Mouse (Mus musculus) heart, embryonic 14.5 days (tissue): Measurements from ENCODE around the gene Oxt. TPM values are rescaled to one million over a fixed set of nuclear protein-coding genes. Genes with fewer than 3 reads are reported as not detected.

Experiments used
- ATAC-seq: fragments of 200-750 bp; cut with Nextera tagmentation; 2 replicates; pipeline ENCODE4 v1.8.0; 2017; ENCODE audit warnings: low read depth, moderate TSS enrichment; ENCODE audit not compliant: insufficient number of reproducible peaks, insufficient read depth, low FRiP score
- H3K27ac ChIP-seq, 2 experiments: fragments of 200-500 bp in 1 of 2; fragments of 300-500 bp in 1 of 2; sonication (generic) in 1 of 2; replicated peaks in 1 of 2; 2 replicates each; pipeline ENCODE4 v1.5.1; 2012 to 2014; ENCODE audit warnings: low read depth in 2 of 2, low read length in 2 of 2, control low read depth in 1 of 2, mild to moderate bottlenecking in 1 of 2, mixed read lengths in 1 of 2; ENCODE audit not compliant: control insufficient read depth in 1 of 2, insufficient read depth in 1 of 2
- H3K27me3 ChIP-seq: fragments of 300-500 bp; sonication (generic); 2 replicates; pipeline ENCODE4 v1.6.1; 2014; ENCODE audit warnings: mild to moderate bottlenecking, low read length, control low read depth; ENCODE audit not compliant: control insufficient read depth, insufficient read depth
- H3K36me3 ChIP-seq: fragments of 300-500 bp; sonication (generic); 2 replicates; pipeline ENCODE4 v1.6.1; 2014; ENCODE audit warnings: mild to moderate bottlenecking, control low read depth, low read length, mixed read lengths; ENCODE audit not compliant: control insufficient read depth, insufficient read depth
- H3K4me1 ChIP-seq, 2 experiments: fragments of 200-500 bp in 1 of 2; fragments of 300-500 bp in 1 of 2; sonication (generic) in 1 of 2; 2 replicates each; pipeline ENCODE4 v1.6.1; 2012 to 2014; ENCODE audit warnings: low read length in 2 of 2, control low read depth in 1 of 2, mixed read lengths in 1 of 2; ENCODE audit not compliant: control insufficient read depth in 2 of 2, insufficient read depth in 2 of 2
- H3K4me2 ChIP-seq: fragments of 300-500 bp; sonication (generic); 2 replicates; pipeline ENCODE4 v1.6.1; 2014; ENCODE audit warnings: mild to moderate bottlenecking, low read length
- H3K4me3 ChIP-seq, 2 experiments: fragments of 200-500 bp in 1 of 2; fragments of 300-500 bp in 1 of 2; sonication (generic) in 1 of 2; 2 replicates each; pipeline ENCODE4 v1.5.1; 2012 to 2014; ENCODE audit warnings: low read length in 2 of 2, mild to moderate bottlenecking in 2 of 2, control low read depth in 1 of 2, low read depth in 1 of 2, moderate library complexity in 1 of 2; ENCODE audit not compliant: control insufficient read depth in 1 of 2, insufficient read depth in 1 of 2
- H3K9ac ChIP-seq: fragments of 300-500 bp; sonication (generic); 2 replicates; pipeline ENCODE4 v1.6.1; 2014; ENCODE audit warnings: mild to moderate bottlenecking, low read length
- H3K9me3 ChIP-seq: fragments of 300-500 bp; sonication (generic); 2 replicates; pipeline ENCODE4 v1.6.1; 2016; ENCODE audit warnings: low read length, control low read depth; ENCODE audit not compliant: control insufficient read depth
- WGBS: fragments of 180-500 bp; shearing (Covaris S2); extraction: QIAGEN DNeasy Blood & Tissue Kit; methylation state at CpG from one replicate; pipeline ENCODE4 v1.1.7; 2014; 5-methylcytosine and 5-hydroxymethylcytosine counted together
- microRNA-seq: library from miRNA; unstranded; fragments of <30 nt; microRNA quantifications from one replicate; pipeline ENCODE4, GENCODE M21; 2016
- polyA plus RNA-seq: library from polyadenylated mRNA; unstranded; fragments of >200 nt; fragmentation: Nextera tagmentation; extraction: Ambion mirVana; gene quantifications from 2 replicates; pipeline ENCODE4 v1.2.1, GENCODE M21; 2014

Oxt gene
- polyA plus RNA-seq, 1 experiment from 2014 or later: not detected

- no peak for ATAC-seq
- WGBS: 90% methylated on average over 7 of the region's 7 CpGs
Measured at GRCm38 (mm10) chr2:130618972-130619371, 43.0 kb downstream of the Oxt start.

More at GRCm38 (mm10) chr2:130618972-130619371, 43.0 kb downstream of the Oxt start:
- H3K27ac ChIP-seq: no peak overlapping the region
- no peak overlapping the region for H3K9ac ChIP-seq
- no peaks in the 10 kb centered on the region for H3K27me3 ChIP-seq
- H3K4me2 ChIP-seq: no peak overlapping the region
- H3K4me1 ChIP-seq: no peaks in the 10 kb centered on the region
- H3K4me3 ChIP-seq: no peak overlapping the region
- H3K9me3 ChIP-seq: no peaks in the 10 kb centered on the region
- peaks cover 60% of the 10 kb centered on the region for H3K36me3 ChIP-seq

Small RNA genes lying within 50 kb of the gene (microRNA-seq; reads per million reads assigned to microRNA genes)
- not detected for gene Gm23876

Other genes starting within 250 kb of the Oxt start
- 22.0 and 26.2 TPM in 2 replicates for gene Cpxm1, start 178.6 kb upstream of the Oxt start, polyA plus RNA-seq
- gene Gm28372, start 170.9 kb upstream of the Oxt start, polyA plus RNA-seq: not detected in 2 replicates
- not detected in 2 replicates for gene 1700020A23Rik, start 170.9 kb upstream of the Oxt start, polyA plus RNA-seq
- gene Tmem239, start 169.7 kb upstream of the Oxt start, polyA plus RNA-seq: not detected in 2 replicates
- gene Vps16, start 151.8 kb upstream of the Oxt start, polyA plus RNA-seq: 40.4 and 43.8 TPM in 2 replicates
- 5.2 and 6.7 TPM in 2 replicates for gene Pced1a, start 151.5 kb upstream of the Oxt start, polyA plus RNA-seq
- 87.2 and 88.5 TPM in 2 replicates for gene Ptpra, start 125.9 kb upstream of the Oxt start, polyA plus RNA-seq
- 72.4 and 75.3 TPM in 2 replicates for gene Mrps26, start 12.4 kb upstream of the Oxt start, polyA plus RNA-seq
- not detected in 2 replicates for gene Avp, start 6.4 kb downstream of the Oxt start, polyA plus RNA-seq
- gene Fastkd5, start 53.9 kb downstream of the Oxt start, polyA plus RNA-seq: 14.9 and 15.1 TPM in 2 replicates
- gene Ubox5, start 53.9 kb downstream of the Oxt start, polyA plus RNA-seq: 6.9 and 7.5 TPM in 2 replicates
- gene Lzts3, start 66.6 kb downstream of the Oxt start, polyA plus RNA-seq: 0.35 and 0.80 TPM in 2 replicates
- 41.2 and 44.8 TPM in 2 replicates for gene Ddrgk1, start 88.5 kb downstream of the Oxt start, polyA plus RNA-seq
- 71.5 and 77.0 TPM in 2 replicates for gene Itpa, start 91.4 kb downstream of the Oxt start, polyA plus RNA-seq
- 0.11 TPM in 2 replicates for gene Slc4a11, start 121.3 kb downstream of the Oxt start, polyA plus RNA-seq